Mouse (Mus musculus): ENCODE measurements around the gene Angptl6. TPM values are rescaled to one million over a fixed set of nuclear protein-coding genes. Genes with fewer than 3 reads are reported as not detected.
A peak's percentile ranks its signal among the peaks of the same experiment; 100 is the strongest.

The Angptl6 gene
- polyA plus RNA-seq, 1 experiment, result 2.7 TPM

- H3K4me1 ChIP-seq (ENCODE audit: control insufficient read depth, insufficient read depth, insufficient read length), result no peaks in the 10 kb centered on the region
- DNase-seq (ENCODE audit: low read depth in 1 of 2, low spot score in 2 of 2), result no peak
- no peaks in the 10 kb centered on the region for H3K27me3 ChIP-seq (ENCODE audit: control insufficient read depth, insufficient read depth, low read length)
- H3K27ac ChIP-seq (ENCODE audit: insufficient read depth, low read length), result no peak overlapping the region
- H3K4me3 ChIP-seq (ENCODE audit: extremely low read depth, insufficient read depth, insufficient read length), result no peak overlapping the region
- no peak for TF ChIP-seq CTCF (IDR thresholded peaks at IDR 0.05; ENCODE audit: extremely low read depth, insufficient read depth, insufficient read length, insufficient replicate concordance)
- TF ChIP-seq POLR2A (IDR thresholded peaks at IDR 0.05; ENCODE audit: low read depth, low read length), result no peak
- peaks cover 26% of the 10 kb centered on the region for H3K36me3 ChIP-seq (ENCODE audit: control insufficient read depth, insufficient read depth, low read length)
- WGBS, result 94% methylated on average over 6 of the region's 6 CpGs
Measured at GRCm38 (mm10) chr9:20887191-20887590, 7.7 kb upstream of the Angptl6 start.

DNA sequence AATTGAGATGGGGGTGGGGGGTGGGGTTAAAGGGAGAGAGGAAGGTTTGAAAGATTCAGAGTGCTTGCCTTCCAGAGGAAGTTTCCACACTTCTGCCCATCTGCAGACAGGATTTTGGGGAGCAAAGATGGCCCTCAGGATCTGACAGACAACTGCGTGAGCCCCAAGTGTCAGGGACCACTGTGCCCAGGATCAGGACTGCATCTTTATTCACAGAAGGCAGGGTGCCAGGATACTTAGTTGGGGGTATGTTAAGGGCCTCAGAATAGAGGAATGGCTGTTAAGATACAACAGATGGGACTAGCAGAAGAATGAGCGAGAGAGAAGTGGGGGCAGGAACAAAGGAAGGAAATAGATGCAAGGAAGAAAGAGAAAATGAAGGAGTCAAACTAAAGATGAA is 7.0 kb upstream of the Angptl6 start:
- TF ChIP-seq CTCF (IDR thresholded peaks at IDR 0.05; ENCODE audit: extremely low read depth, insufficient read depth, insufficient read length, insufficient replicate concordance) (no peak), POLR2A (IDR thresholded peaks at IDR 0.05; ENCODE audit: low read depth, low read length) (no peak)
- Histone ChIP-seq H3K4me3 (ENCODE audit: extremely low read depth, insufficient read depth, insufficient read length) (no peak overlapping the region), H3K27ac (ENCODE audit: insufficient read depth, low read length) (no peak overlapping the region), H3K4me1 (ENCODE audit: control insufficient read depth, insufficient read depth, insufficient read length) (no peaks in the 10 kb centered on the region), H3K36me3 (ENCODE audit: control insufficient read depth, insufficient read depth, low read length) (peaks cover 19% of the 10 kb centered on the region), H3K27me3 (ENCODE audit: control insufficient read depth, insufficient read depth, low read length) (no peaks in the 10 kb centered on the region)
- no peak for DNase-seq (ENCODE audit: low read depth in 1 of 2, low spot score in 2 of 2)
- 99% methylated on average over 2 of the region's 2 CpGs for WGBS

DNA sequence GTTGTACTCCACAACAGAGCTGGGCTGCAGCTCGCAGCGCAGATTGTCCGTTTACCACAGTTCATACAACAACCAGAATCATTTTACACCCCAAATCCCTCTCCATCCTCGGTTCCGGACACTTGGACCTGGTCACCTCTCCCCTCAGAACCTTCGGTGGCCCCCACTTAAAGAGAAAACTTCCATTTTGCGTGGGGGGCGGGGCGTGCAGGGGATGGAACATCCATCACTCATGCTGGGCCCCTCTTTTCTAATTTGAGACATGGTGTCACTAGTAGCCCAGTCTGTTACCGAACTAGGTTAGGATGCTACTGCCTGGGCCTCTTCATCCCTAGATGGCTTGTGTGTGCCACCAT is 839 bp downstream of the Angptl6 start:
- no peak for TF ChIP-seq CTCF (IDR thresholded peaks at IDR 0.05; ENCODE audit: extremely low read depth, insufficient read depth, insufficient read length, insufficient replicate concordance)
- no peak for TF ChIP-seq POLR2A (IDR thresholded peaks at IDR 0.05; ENCODE audit: low read depth, low read length)
- Histone ChIP-seq H3K36me3 (ENCODE audit: control insufficient read depth, insufficient read depth, low read length) (peaks cover 2% of the 10 kb centered on the region), H3K27ac (ENCODE audit: insufficient read depth, low read length) (peak overlapping the region; percentile 91), H3K27me3 (ENCODE audit: control insufficient read depth, insufficient read depth, low read length) (no peaks in the 10 kb centered on the region), H3K4me1 (ENCODE audit: control insufficient read depth, insufficient read depth, insufficient read length) (0 out of 2 replicates have a peak, but pooled peaks cover 4% of the 10 kb centered on the region), H3K4me3 (ENCODE audit: extremely low read depth, insufficient read depth, insufficient read length) (peak overlapping the region; percentile 61)
- DNase-seq (ENCODE audit: low read depth in 1 of 2, low spot score in 2 of 2), result peak in 1 of 2 experiments; percentile 30
- WGBS, result 20% methylated on average over 10 of the region's 10 CpGs

GRCm38 (mm10) chr9:20878041-20878709 is 1.4 kb downstream of the Angptl6 start:
- Histone ChIP-seq H3K4me3 (ENCODE audit: extremely low read depth, insufficient read depth, insufficient read length) (peak overlapping the region; percentile 61), H3K27me3 (ENCODE audit: control insufficient read depth, insufficient read depth, low read length) (no peaks in the 10 kb centered on the region), H3K4me1 (ENCODE audit: control insufficient read depth, insufficient read depth, insufficient read length) (0 out of 2 replicates have a peak, but pooled peaks cover 4% of the 10 kb centered on the region), H3K27ac (ENCODE audit: insufficient read depth, low read length) (peak overlapping the region; percentile 91), H3K36me3 (ENCODE audit: control insufficient read depth, insufficient read depth, low read length) (peaks cover 5% of the 10 kb centered on the region)
- under 1% methylated on average over 69 of the region's 69 CpGs for WGBS
- TF ChIP-seq POLR2A (IDR thresholded peaks at IDR 0.05; ENCODE audit: low read depth, low read length) (peak; percentile 29), CTCF (IDR thresholded peaks at IDR 0.05; ENCODE audit: extremely low read depth, insufficient read depth, insufficient read length, insufficient replicate concordance) (peak; percentile 68; the same call in 1 of the 2 replicates)
- peak; percentile 97 to 99 for DNase-seq (ENCODE audit: low read depth in 1 of 2, low spot score in 2 of 2)

- peaks cover 9% of the 10 kb centered on the region for H3K36me3 ChIP-seq (ENCODE audit: control insufficient read depth, insufficient read depth, low read length)
- H3K4me1 ChIP-seq (ENCODE audit: control insufficient read depth, insufficient read depth, insufficient read length), result 0 out of 2 replicates have a peak, but pooled peaks cover 4% of the 10 kb centered on the region
- H3K27me3 ChIP-seq (ENCODE audit: control insufficient read depth, insufficient read depth, low read length), result no peaks in the 10 kb centered on the region
- peak overlapping the region; percentile 44; the same call in 1 of the 2 replicates for H3K4me3 ChIP-seq (ENCODE audit: extremely low read depth, insufficient read depth, insufficient read length)
- WGBS, result 33% methylated on average over 14 of the region's 14 CpGs
- no peak for DNase-seq (ENCODE audit: low read depth in 1 of 2, low spot score in 2 of 2)
- TF ChIP-seq POLR2A (IDR thresholded peaks at IDR 0.05; ENCODE audit: low read depth, low read length) (no peak; the same call in 1 of the 2 replicates), CTCF (IDR thresholded peaks at IDR 0.05; ENCODE audit: extremely low read depth, insufficient read depth, insufficient read length, insufficient replicate concordance) (no peak)
- H3K27ac ChIP-seq (ENCODE audit: insufficient read depth, low read length), result peak overlapping the region; percentile 22
Measured at GRCm38 (mm10) chr9:20877118-20878040, 2.1 kb downstream of the Angptl6 start.

GRCm38 (mm10) chr9:20876318-20877117 is 3.0 kb downstream of the Angptl6 start:
- Histone ChIP-seq H3K4me1 (ENCODE audit: control insufficient read depth, insufficient read depth, insufficient read length) (0 out of 2 replicates have a peak, but pooled peaks cover 4% of the 10 kb centered on the region), H3K27me3 (ENCODE audit: control insufficient read depth, insufficient read depth, low read length) (no peaks in the 10 kb centered on the region), H3K4me3 (ENCODE audit: extremely low read depth, insufficient read depth, insufficient read length) (no peak overlapping the region), H3K27ac (ENCODE audit: insufficient read depth, low read length) (no peak overlapping the region), H3K36me3 (ENCODE audit: control insufficient read depth, insufficient read depth, low read length) (peaks cover 9% of the 10 kb centered on the region)
- WGBS, result 80% methylated on average over 9 of the region's 9 CpGs
- TF ChIP-seq POLR2A (IDR thresholded peaks at IDR 0.05; ENCODE audit: low read depth, low read length) (no peak), CTCF (IDR thresholded peaks at IDR 0.05; ENCODE audit: extremely low read depth, insufficient read depth, insufficient read length, insufficient replicate concordance) (no peak)
- no peak for DNase-seq (ENCODE audit: low read depth in 1 of 2, low spot score in 2 of 2)
